Mouse (Mus musculus) CH12.LX (cell line): ENCODE results near the gene Dlgap1. TPM values are rescaled to one million over a fixed set of nuclear protein-coding genes. Genes with fewer than 3 reads are reported as not detected.

Experiments used
- DNase-seq: peaks from one replicate; pipeline ENCODE4 v3.0.0-alpha.2; 2013; ENCODE audit errors: extremely low read depth
- H3K27ac ChIP-seq: 2 replicates; pipeline ENCODE4 v1.5.1; 2012; ENCODE audit warnings: low read depth, mild to moderate bottlenecking, control low read depth, moderate library complexity; ENCODE audit not compliant: insufficient read depth
- H3K27me3 ChIP-seq: replicated peaks from 2 replicates; pipeline ENCODE3; 2012; ENCODE audit warnings: inconsistent platforms
- H3K36me3 ChIP-seq, 2 experiments: replicated peaks in 1 of 2; 2 replicates each; pipeline versions ENCODE3 to v1.6.1; 2012; ENCODE audit warnings: inconsistent platforms in 1 of 2, low read length in 1 of 2, mild to moderate bottlenecking in 1 of 2, mixed read lengths in 1 of 2, moderate library complexity in 1 of 2; ENCODE audit not compliant: control insufficient read depth in 1 of 2, insufficient read depth in 1 of 2
- H3K4me1 ChIP-seq, 2 experiments: 2 replicates each; pipeline ENCODE4 v1.6.1; 2012; ENCODE audit warnings: inconsistent platforms in 1 of 2, moderate library complexity in 1 of 2; ENCODE audit not compliant: insufficient read depth in 2 of 2, control insufficient read depth in 1 of 2
- H3K4me2 ChIP-seq: 2 replicates; pipeline ENCODE4 v1.6.1; 2012; ENCODE audit warnings: low read depth, mild to moderate bottlenecking, control low read depth; ENCODE audit not compliant: poor library complexity, insufficient read depth, severe bottlenecking
- H3K4me3 ChIP-seq, 3 experiments: fragments of 150-350 bp in 1 of 3; sonication (generic) in 1 of 3; replicated peaks in 1 of 3; 2 replicates each; pipeline versions ENCODE3 to v1.5.1; 2011 to 2012; ENCODE audit warnings: low read depth in 2 of 3, low read length in 2 of 3, mild to moderate bottlenecking in 2 of 3, moderate library complexity in 2 of 3, control low read depth in 1 of 3, improper control_type of control experiment in 1 of 3, inconsistent platforms in 1 of 3, mixed read lengths in 1 of 3; ENCODE audit not compliant: poor library complexity in 1 of 3
- H3K79me2 ChIP-seq: replicated peaks from 2 replicates; pipeline ENCODE4 v1.6.1; 2012; ENCODE audit warnings: mild to moderate bottlenecking, moderate library complexity; ENCODE audit not compliant: control insufficient read depth, poor library complexity, insufficient read depth, severe bottlenecking; ENCODE audit errors: extremely low read depth
- H3K9ac ChIP-seq: 2 replicates; pipeline ENCODE4 v1.6.1; 2012; ENCODE audit warnings: low read depth, mild to moderate bottlenecking, control low read depth, moderate library complexity; ENCODE audit not compliant: insufficient read depth
- H3K9me3 ChIP-seq: replicated peaks from 2 replicates; pipeline ENCODE3; 2012; ENCODE audit warnings: low read length, inconsistent platforms, mixed read lengths
- BHLHE40 ChIP-seq: IDR thresholded peaks from 2 replicates; pipeline ENCODE4 v1.6.1; 2011; ENCODE audit warnings: mild to moderate bottlenecking, low read depth, low read length, improper control_type of control experiment
- CHD1 ChIP-seq: IDR thresholded peaks from 2 replicates; pipeline ENCODE4 v1.6.1; 2012; ENCODE audit warnings: low read depth, low read length, improper control_type of control experiment, inconsistent platforms
- CHD2 ChIP-seq: IDR thresholded peaks from 2 replicates; pipeline ENCODE4 v1.6.1; 2011; ENCODE audit warnings: low read length, improper control_type of control experiment
- CTCF ChIP-seq, 2 experiments: IDR thresholded peaks in 1 of 2; conservative IDR thresholded peaks in 1 of 2; 2 replicates each; pipeline ENCODE4 v1.5.1; 2011 to 2012; ENCODE audit warnings: low read depth in 2 of 2, low read length in 2 of 2, improper control_type of control experiment in 1 of 2, inconsistent platforms in 1 of 2, mild to moderate bottlenecking in 1 of 2, moderate library complexity in 1 of 2
- E2F4 ChIP-seq: IDR thresholded peaks from 2 replicates; pipeline ENCODE4 v1.6.1; 2011; ENCODE audit warnings: low read depth, low read length, improper control_type of control experiment; ENCODE audit not compliant: insufficient replicate concordance
- ELF1 ChIP-seq: IDR thresholded peaks from 2 replicates; pipeline ENCODE4 v1.6.1; 2014; ENCODE audit warnings: low read depth, mild to moderate bottlenecking, inconsistent platforms, low read length, improper control_type of control experiment
- EP300 ChIP-seq: IDR thresholded peaks from 2 replicates; pipeline ENCODE4 v1.6.1; 2011; ENCODE audit warnings: low read length, improper control_type of control experiment
- ETS1 ChIP-seq: conservative IDR thresholded peaks from 2 replicates; pipeline ENCODE4 v1.6.1; 2012; ENCODE audit warnings: low read depth, mild to moderate bottlenecking, inconsistent platforms, low read length, improper control_type of control experiment, moderate library complexity
- HCFC1 ChIP-seq: IDR thresholded peaks from 2 replicates; pipeline ENCODE4 v1.6.1; 2012; ENCODE audit warnings: low read depth, mild to moderate bottlenecking, inconsistent platforms, low read length, improper control_type of control experiment
- IRF4 ChIP-seq: IDR thresholded peaks from 2 replicates; pipeline ENCODE4 v1.6.1; 2014; ENCODE audit warnings: low read depth, mild to moderate bottlenecking, inconsistent platforms, low read length, improper control_type of control experiment
- JUN ChIP-seq: IDR thresholded peaks from 2 replicates; pipeline ENCODE4 v1.6.1; 2011; ENCODE audit warnings: low read depth, mild to moderate bottlenecking, low read length, improper control_type of control experiment, moderate library complexity; ENCODE audit not compliant: insufficient read depth
- KAT2A ChIP-seq: IDR thresholded peaks from 2 replicates; pipeline ENCODE4 v1.6.1; 2012; ENCODE audit warnings: low read length, improper control_type of control experiment, inconsistent platforms; ENCODE audit not compliant: insufficient replicate concordance
- MAX ChIP-seq: IDR thresholded peaks from 2 replicates; pipeline ENCODE4 v1.6.1; 2011; ENCODE audit warnings: low read length, improper control_type of control experiment
- MEF2A ChIP-seq: IDR thresholded peaks from 2 replicates; pipeline ENCODE4 v1.6.1; 2014; ENCODE audit warnings: low read depth, mild to moderate bottlenecking, inconsistent platforms, low read length, improper control_type of control experiment, borderline replicate concordance
- MXI1 ChIP-seq: IDR thresholded peaks from 2 replicates; pipeline ENCODE4 v1.6.1; 2011; ENCODE audit warnings: mild to moderate bottlenecking, low read depth, low read length, improper control_type of control experiment
- MYC ChIP-seq: IDR thresholded peaks from 2 replicates; pipeline ENCODE4 v1.6.1; 2011; ENCODE audit warnings: low read depth, mild to moderate bottlenecking, improper control_type of control experiment, low read length
- NELFE ChIP-seq: IDR thresholded peaks from 2 replicates; pipeline ENCODE4 v1.6.1; 2011; ENCODE audit warnings: low read depth, low read length, improper control_type of control experiment
- NRF1 ChIP-seq: IDR thresholded peaks from 2 replicates; pipeline ENCODE4 v1.6.1; 2014; ENCODE audit warnings: low read depth, mild to moderate bottlenecking, inconsistent platforms, low read length, improper control_type of control experiment, moderate library complexity
- PAX5 ChIP-seq: IDR thresholded peaks from 2 replicates; pipeline ENCODE4 v1.6.1; 2012; ENCODE audit warnings: low read length, inconsistent platforms, mixed read lengths
- POLR2A ChIP-seq: IDR thresholded peaks from 2 replicates; pipeline ENCODE4 v1.6.1; 2011; ENCODE audit warnings: low read depth, mild to moderate bottlenecking, improper control_type of control experiment, low read length
- POLR2AphosphoS2 ChIP-seq: IDR thresholded peaks from 2 replicates; pipeline ENCODE4 v1.6.1; 2011; ENCODE audit warnings: low read depth, low read length, improper control_type of control experiment
- RAD21 ChIP-seq: IDR thresholded peaks from 2 replicates; pipeline ENCODE4 v1.6.1; 2011; ENCODE audit warnings: low read depth, mild to moderate bottlenecking, low read length, improper control_type of control experiment, moderate library complexity
- RCOR1 ChIP-seq: conservative IDR thresholded peaks from 2 replicates; pipeline ENCODE4 v1.6.1; 2012; ENCODE audit warnings: low read depth, mild to moderate bottlenecking, inconsistent platforms, low read length, improper control_type of control experiment
- SIN3A ChIP-seq: IDR thresholded peaks from 2 replicates; pipeline ENCODE4 v1.6.1; 2012; ENCODE audit warnings: low read length, improper control_type of control experiment, inconsistent platforms
- SMC3 ChIP-seq: IDR thresholded peaks from 2 replicates; pipeline ENCODE4 v1.6.1; 2011; ENCODE audit warnings: low read depth, low read length, improper control_type of control experiment
- TBP ChIP-seq: conservative IDR thresholded peaks from 2 replicates; pipeline ENCODE4 v1.6.1; 2011; ENCODE audit warnings: low read depth, low read length, improper control_type of control experiment
- TCF12 ChIP-seq: IDR thresholded peaks from 2 replicates; pipeline ENCODE4 v1.6.1; 2014; ENCODE audit warnings: low read depth, mild to moderate bottlenecking, inconsistent platforms, low read length, improper control_type of control experiment
- USF1 ChIP-seq: IDR thresholded peaks from 2 replicates; pipeline ENCODE4 v1.6.1; 2014; ENCODE audit warnings: low read depth, mild to moderate bottlenecking, inconsistent platforms, low read length, improper control_type of control experiment
- ZC3H11A ChIP-seq: IDR thresholded peaks from 2 replicates; pipeline ENCODE4 v1.6.1; 2012; ENCODE audit warnings: low read depth, mild to moderate bottlenecking, inconsistent platforms, low read length, improper control_type of control experiment
- ZKSCAN1 ChIP-seq: IDR thresholded peaks from 2 replicates; pipeline ENCODE4 v1.6.1; 2012; ENCODE audit warnings: low read depth, inconsistent platforms, low read length, improper control_type of control experiment, borderline replicate concordance
- ZMIZ1 ChIP-seq: IDR thresholded peaks from 2 replicates; pipeline ENCODE4 v1.6.1; 2012; ENCODE audit warnings: low read depth, mild to moderate bottlenecking, inconsistent platforms, low read length, improper control_type of control experiment
- ZNF384 ChIP-seq: IDR thresholded peaks from 2 replicates; pipeline ENCODE4 v1.6.1; 2012; ENCODE audit warnings: low read depth, low read length, improper control_type of control experiment, inconsistent platforms
- dilution Hi-C: fragments of 300-500 bp; cut with MboI; formaldehyde crosslinking; loops from 2 replicates; pipeline ENCODE4 v1.14.3; 2020; ENCODE audit warnings: low sequenced_read_pairs; ENCODE audit not compliant: extremely low pct_unique_long_range_greater_than_20kb, extremely low pct_ligation_motif_present
- in situ Hi-C: fragments of 300-500 bp; cut with MboI; formaldehyde crosslinking; loops from 3 replicates; pipeline ENCODE4 v1.14.3; 2019; ENCODE audit warnings: low sequenced_read_pairs, low pct_ligation_motif_present, low pct_unique_long_range_greater_than_20kb, mixed read lengths
- polyA plus RNA-seq: library from polyadenylated mRNA; unstranded; fragments of >175 nt; gene quantifications from 2 replicates; pipeline ENCODE4 v1.2.1, GENCODE M21; 2012; ENCODE audit warnings: low read depth; ENCODE audit not compliant: insufficient read length
- total RNA-seq, 2 experiments: library from RNA; depleted of rRNA; stranded (reverse); fragments of 300-350 nt in 1 of 2; fragments of >200 nt in 1 of 2; gene quantifications; 2 replicates each; pipeline ENCODE4 v1.2.3; 2012 to 2014

The Dlgap1 gene
- total and polyA plus RNA-seq, 3 experiments: 0.51 to 2.7 (median 1.2) TPM

GRCm38 (mm10) chr17:70853436-70853905 is 884.6 kb downstream of the Dlgap1 start, which contains the start of gene Tgif1:
TSS of gene Tgif1 (minus strand) at chr17:70853546.
- Histone ChIP-seq H3K4me1 (peaks cover 0 to 24% of the 10 kb centered on the region in 2 experiments; a peak in 3 of 4 replicates), H3K27me3 (no peaks in the 10 kb centered on the region), H3K9me3 (no peaks in the 10 kb centered on the region), H3K36me3 (peaks cover 0 to 34% of the 10 kb centered on the region in 2 experiments), H3K79me2 (peaks cover 52% of the 10 kb centered on the region), H3K4me2 (peak within 1 kb of the TSS; percentile 73), H3K9ac (peak within 1 kb of the TSS; percentile 92), H3K27ac (peak within 1 kb of the TSS; percentile 97), H3K4me3 (peak within 1 kb of the TSS; percentile 76 to 94 (median 87))
- dilution Hi-C loops: no loop called here
- TF ChIP-seq ZNF384 (no peak), E2F4 (no peak), TBP (peak; percentile 45; the same call in 1 of the 2 replicates), SIN3A (peak; percentile 70; the same call in 1 of the 2 replicates), NELFE (no peak), CHD1 (no peak), NRF1 (no peak), EP300 (no peak), ZC3H11A (no peak), JUN (no peak), MAX (peak; percentile 84), ZMIZ1 (no peak), KAT2A (0 out of 2 replicates have a peak, but pooled peaks have one; percentile 9), MXI1 (peak; percentile 77; the same call in 1 of the 2 replicates), USF1 (no peak), MYC (peak; percentile 83), RCOR1 (no peak), SMC3 (no peak), BHLHE40 (no peak; the same call in 1 of the 2 replicates), ZKSCAN1 (no peak), RAD21 (no peak), CHD2 (peak; percentile 91), PAX5 (no peak), POLR2A (peak; percentile 23; the same call in 1 of the 2 replicates), MEF2A (no peak), CTCF (conservative IDR thresholded peaks at IDR 0.05 in 1 of 2, IDR thresholded peaks at IDR 0.05 in 1 of 2; ENCODE audit: low read depth in 2 of 2, low read length in 2 of 2) (no peak), ETS1 (peak; percentile 18), HCFC1 (no peak; the same call in 1 of the 2 replicates), ELF1 (no peak), TCF12 (no peak; the same call in 1 of the 2 replicates), POLR2AphosphoS2 (no peak), IRF4 (no peak)
- in situ Hi-C loops: loop anchor here (5.0 kb wide), 1 partner anchor 59 kb away; no protein-coding TSS in a partner anchor
- DNase-seq: peak; percentile 81
